Mouse (Mus musculus): ENCODE measurements around the gene Cfap157.
A peak's percentile ranks its signal among the peaks of the same experiment; 100 is the strongest.

The Cfap157 gene

GRCm38 (mm10) chr2:32784048-32784681 lies at the start of gene Cfap157:
Gene Cfap157 (minus strand): TSS chr2:32784428.
- DNase-seq, result peak; percentile 32 to 53

- DNase-seq, result no peak
Measured at GRCm38 (mm10) chr2:32828979-32829676, 44.9 kb upstream of the Cfap157 start.

- DNase-seq, result no peak
Measured at GRCm38 (mm10) chr2:32825796-32826195, 41.6 kb upstream of the Cfap157 start.

- DNase-seq, result no peak
Measured at GRCm38 (mm10) chr2:32824778-32825177, 40.5 kb upstream of the Cfap157 start.

GRCm38 (mm10) chr2:32824181-32824580 lies 40.0 kb upstream of the Cfap157 start:
- DNase-seq, result no peak

GRCm38 (mm10) chr2:32823579-32824154 lies 39.4 kb upstream of the Cfap157 start:
- no peak for DNase-seq

GRCm38 (mm10) chr2:32823153-32823552 lies 38.9 kb upstream of the Cfap157 start:
- no peak for DNase-seq

GRCm38 (mm10) chr2:32822643-32823042 lies 38.4 kb upstream of the Cfap157 start:
- no peak for DNase-seq

GRCm38 (mm10) chr2:32821041-32821802 lies 37.0 kb upstream of the Cfap157 start:
- DNase-seq, result peak in 1 of 2 experiments; percentile 61

- DNase-seq, result no peak
Measured at GRCm38 (mm10) chr2:32818208-32818607, 34.0 kb upstream of the Cfap157 start.

GRCm38 (mm10) chr2:32817589-32817988 lies 33.4 kb upstream of the Cfap157 start:
- no peak for DNase-seq

GRCm38 (mm10) chr2:32816946-32817581 lies 32.8 kb upstream of the Cfap157 start:
- DNase-seq, result no peak

GRCm38 (mm10) chr2:32816497-32816896 lies 32.3 kb upstream of the Cfap157 start:
- no peak for DNase-seq

- no peak for DNase-seq
Measured at GRCm38 (mm10) chr2:32811959-32812358, 27.7 kb upstream of the Cfap157 start.

- no peak for DNase-seq
Measured at GRCm38 (mm10) chr2:32808816-32809566, 24.8 kb upstream of the Cfap157 start.

GRCm38 (mm10) chr2:32798251-32798962 lies 14.2 kb upstream of the Cfap157 start:
- no peak for DNase-seq

GRCm38 (mm10) chr2:32795748-32796418 lies 11.7 kb upstream of the Cfap157 start:
- DNase-seq, result no peak

GRCm38 (mm10) chr2:32791297-32791696 lies 7.1 kb upstream of the Cfap157 start:
- no peak for DNase-seq

GRCm38 (mm10) chr2:32788581-32788980 lies 4.4 kb upstream of the Cfap157 start:
- no peak for DNase-seq

- peak in 1 of 2 experiments; percentile 55 for DNase-seq
Measured at GRCm38 (mm10) chr2:32787176-32787575, 2.9 kb upstream of the Cfap157 start.

- no peak for DNase-seq
Measured at GRCm38 (mm10) chr2:32781710-32782109, 2.5 kb downstream of the Cfap157 start.

All from kidney, postnatal 25 days (tissue).